Mouse (Mus musculus) embryonic facial prominence, embryonic 11.5 days (tissue): ENCODE results near the gene Taar8b. TPM values are rescaled to one million over a fixed set of nuclear protein-coding genes. Genes with fewer than 3 reads are reported as not detected.

Source experiments
- polyA plus RNA-seq: library from polyadenylated mRNA; unstranded; fragments of >200 nt; fragmentation: Nextera tagmentation; extraction: Ambion mirVana; gene quantifications from 2 replicates; pipeline ENCODE4 v1.2.1, GENCODE M21; 2014

Gene Taar8b
- polyA plus RNA-seq, 1 experiment from 2014 or later = not detected

Other genes with a start within 250 kb of the Taar8b start
- gene Vnn3, start 240.8 kb downstream of the Taar8b start, polyA plus RNA-seq = not detected in 2 replicates
- 1.4 and 1.6 TPM in 2 replicates for gene Vnn1, start 197.6 kb downstream of the Taar8b start, polyA plus RNA-seq
- gene Taar1, start 171.9 kb downstream of the Taar8b start, polyA plus RNA-seq = not detected in 2 replicates
- not detected in 2 replicates for gene Taar2, start 153.7 kb downstream of the Taar8b start, polyA plus RNA-seq
- not detected in 2 replicates for gene Taar3, start 142.7 kb downstream of the Taar8b start, polyA plus RNA-seq
- not detected in 2 replicates for gene Taar4, start 131.8 kb downstream of the Taar8b start, polyA plus RNA-seq
- gene Taar5, start 121.6 kb downstream of the Taar8b start, polyA plus RNA-seq = not detected in 2 replicates
- not detected in 2 replicates for gene Taar6, start 106.6 kb downstream of the Taar8b start, polyA plus RNA-seq
- gene Taar7a, start 98.8 kb downstream of the Taar8b start, polyA plus RNA-seq = not detected in 2 replicates
- not detected in 2 replicates for gene Taar7b, start 92.4 kb downstream of the Taar8b start, polyA plus RNA-seq
- gene Taar7d, start 65.1 kb downstream of the Taar8b start, polyA plus RNA-seq = 0.20 TPM in 1 of 2 replicates, not detected in the other
- gene Taar7e, start 54.7 kb downstream of the Taar8b start, polyA plus RNA-seq = not detected in 2 replicates
- gene Taar7f, start 42.8 kb downstream of the Taar8b start, polyA plus RNA-seq = not detected in 2 replicates
- not detected in 2 replicates for gene Taar8a, start 15.8 kb downstream of the Taar8b start, polyA plus RNA-seq
- gene Taar8c, start 9.6 kb upstream of the Taar8b start, polyA plus RNA-seq = not detected in 2 replicates
- gene Taar9, start 17.2 kb upstream of the Taar8b start, polyA plus RNA-seq = not detected in 2 replicates
- 76.4 and 79.4 TPM in 2 replicates for gene Stx7, start 57.0 kb upstream of the Taar8b start, polyA plus RNA-seq
- 16.4 and 17.2 TPM in 2 replicates for gene Moxd1, start 131.2 kb upstream of the Taar8b start, polyA plus RNA-seq